Mouse (Mus musculus) spleen, postnatal 10 days (tissue): ENCODE results near the gene Id3.

Source experiments
- DNase-seq, 2 experiments: peaks; one replicate each; pipeline ENCODE4 v3.0.0; 2021 to 2022; ENCODE audit warnings: low spot score in 2 of 2

Id3 gene

GRCm38 (mm10) chr4:136177612-136178474 lies 34.5 kb downstream of the Id3 start:
- DNase-seq: peak; percentile 96 to 97

DNA sequence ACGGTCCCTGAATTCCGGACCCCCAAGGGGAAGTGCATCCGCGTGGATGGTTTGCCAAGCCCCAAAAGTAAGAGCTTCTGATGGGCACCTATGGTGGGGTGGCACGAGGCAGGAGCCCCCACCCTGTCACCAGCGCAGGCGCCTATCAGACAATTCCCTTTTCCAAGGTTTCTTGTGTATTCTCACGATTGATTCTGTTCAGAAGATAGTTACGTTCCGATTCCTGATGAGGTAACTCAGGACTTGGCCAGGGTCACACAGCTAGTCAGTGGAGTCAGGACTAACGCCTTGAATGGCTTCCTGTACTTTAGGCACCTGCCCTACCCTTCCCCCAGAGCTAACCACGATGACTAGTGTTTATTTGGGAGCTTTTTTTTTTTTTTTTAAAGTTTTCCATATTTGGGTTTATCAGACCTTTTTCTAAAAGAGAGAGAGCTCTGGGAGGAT lies 35.2 kb downstream of the Id3 start:
- DNase-seq: peak in 1 of 2 experiments; percentile 56

GRCm38 (mm10) chr4:136179456-136179855 lies 36.2 kb downstream of the Id3 start:
- no peak for DNase-seq

DNA sequence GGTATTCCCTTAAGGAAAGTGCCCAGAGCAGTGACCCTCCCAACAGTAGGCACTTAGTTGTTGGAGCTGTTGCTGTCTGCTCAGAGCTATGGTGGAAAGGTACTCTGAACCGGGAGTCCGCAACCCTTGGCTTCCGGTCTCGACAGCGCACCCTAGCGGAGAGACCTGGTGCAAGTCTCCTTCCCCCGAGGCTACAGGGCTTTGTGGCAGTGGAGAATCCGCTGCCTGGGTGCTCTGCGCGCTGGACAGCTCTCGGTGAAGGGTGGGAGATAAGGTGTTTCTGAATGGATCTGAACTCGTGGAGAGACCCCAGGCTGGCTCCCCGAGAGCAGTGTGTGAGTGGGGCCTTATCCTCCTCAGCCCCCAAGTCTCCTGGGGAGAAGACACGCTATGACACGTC lies 36.7 kb downstream of the Id3 start:
- peak; percentile 94 to 96 for DNase-seq

DNA sequence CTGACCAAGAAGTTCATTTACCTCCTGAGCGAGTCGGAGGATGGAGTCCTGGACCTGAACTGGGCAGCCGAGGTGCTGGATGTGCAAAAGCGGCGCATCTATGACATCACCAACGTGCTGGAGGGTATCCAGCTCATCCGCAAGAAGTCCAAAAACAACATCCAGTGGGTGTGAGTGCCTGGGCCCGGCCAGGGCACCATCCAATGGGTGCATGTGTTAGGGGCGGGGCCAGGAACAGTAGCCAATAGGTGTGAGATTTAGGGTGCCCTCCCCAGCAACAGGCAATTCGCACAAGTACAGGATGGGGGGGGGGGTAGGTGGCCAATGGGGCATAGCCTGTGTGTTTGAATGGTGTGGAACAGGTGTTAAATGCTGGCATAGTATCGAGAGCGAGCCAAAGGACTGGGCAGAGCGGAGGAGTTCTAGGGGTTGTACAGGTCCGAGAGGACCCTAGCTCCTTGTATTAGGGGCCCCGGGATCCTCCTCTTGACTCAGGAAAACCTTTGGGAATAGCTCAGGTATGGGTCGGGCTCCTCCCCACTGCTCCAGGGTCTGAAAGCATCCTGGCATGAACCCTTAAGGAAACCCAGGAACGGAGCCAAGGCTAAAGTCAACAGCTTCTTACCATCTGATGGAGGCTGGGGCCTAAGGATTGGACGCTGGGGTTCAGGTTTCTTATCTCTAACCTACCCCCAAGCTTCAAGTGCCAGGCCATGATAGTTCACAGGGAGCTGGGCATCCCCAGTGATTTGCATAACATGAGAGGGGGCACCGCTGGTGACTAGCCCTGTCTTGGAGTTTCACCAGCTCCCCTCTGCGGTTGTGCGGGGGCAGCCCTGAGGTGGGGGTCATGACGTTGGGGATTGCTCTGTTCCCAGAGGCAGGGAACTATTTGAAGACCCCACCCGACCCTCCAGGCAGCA lies 37.4 kb downstream of the Id3 start:
- peak; percentile 73 to 91 for DNase-seq

DNA sequence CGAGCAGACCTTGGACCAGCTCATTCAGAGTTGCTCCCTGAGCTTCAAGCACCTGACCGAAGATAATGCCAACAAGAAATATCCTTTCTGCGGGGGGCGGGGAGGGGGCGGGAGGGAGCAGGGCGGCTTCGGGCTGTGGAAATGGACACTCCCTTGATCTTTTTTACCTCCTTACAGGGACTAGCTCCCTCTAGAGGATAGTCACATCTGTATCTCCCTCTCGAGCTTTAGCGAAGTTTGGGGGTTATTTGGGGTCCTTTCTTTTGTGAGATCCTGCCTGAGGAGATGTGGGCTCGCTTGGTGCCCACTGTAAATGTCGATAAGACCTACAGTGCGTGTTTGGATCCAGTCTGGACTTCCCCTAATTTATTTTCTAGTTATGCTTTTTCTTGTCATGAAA lies 38.1 kb downstream of the Id3 start:
- no peak for DNase-seq

- DNase-seq: no peak
Measured at GRCm38 (mm10) chr4:136185375-136185774, 42.1 kb downstream of the Id3 start.

DNA sequence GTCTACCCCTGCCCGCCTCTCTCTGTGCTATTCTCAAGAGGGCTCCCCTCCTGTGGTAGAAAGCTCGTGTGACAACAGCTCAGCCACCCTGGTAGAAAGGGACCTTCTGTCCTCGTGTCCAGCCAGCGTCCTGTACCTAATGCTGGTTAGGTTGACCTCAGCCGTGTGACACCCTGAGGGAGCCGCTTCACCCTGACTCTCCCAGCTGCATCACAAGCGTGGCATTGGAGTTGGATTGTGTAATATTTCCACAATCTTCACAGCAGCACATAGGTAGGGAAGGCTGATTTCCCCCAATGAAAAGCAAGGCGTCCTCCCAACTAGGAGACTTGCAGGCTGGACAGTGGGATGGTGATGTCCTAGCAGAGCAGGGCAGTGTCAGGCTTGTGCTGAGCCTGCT lies 43.0 kb downstream of the Id3 start:
- DNase-seq: no peak

DNA sequence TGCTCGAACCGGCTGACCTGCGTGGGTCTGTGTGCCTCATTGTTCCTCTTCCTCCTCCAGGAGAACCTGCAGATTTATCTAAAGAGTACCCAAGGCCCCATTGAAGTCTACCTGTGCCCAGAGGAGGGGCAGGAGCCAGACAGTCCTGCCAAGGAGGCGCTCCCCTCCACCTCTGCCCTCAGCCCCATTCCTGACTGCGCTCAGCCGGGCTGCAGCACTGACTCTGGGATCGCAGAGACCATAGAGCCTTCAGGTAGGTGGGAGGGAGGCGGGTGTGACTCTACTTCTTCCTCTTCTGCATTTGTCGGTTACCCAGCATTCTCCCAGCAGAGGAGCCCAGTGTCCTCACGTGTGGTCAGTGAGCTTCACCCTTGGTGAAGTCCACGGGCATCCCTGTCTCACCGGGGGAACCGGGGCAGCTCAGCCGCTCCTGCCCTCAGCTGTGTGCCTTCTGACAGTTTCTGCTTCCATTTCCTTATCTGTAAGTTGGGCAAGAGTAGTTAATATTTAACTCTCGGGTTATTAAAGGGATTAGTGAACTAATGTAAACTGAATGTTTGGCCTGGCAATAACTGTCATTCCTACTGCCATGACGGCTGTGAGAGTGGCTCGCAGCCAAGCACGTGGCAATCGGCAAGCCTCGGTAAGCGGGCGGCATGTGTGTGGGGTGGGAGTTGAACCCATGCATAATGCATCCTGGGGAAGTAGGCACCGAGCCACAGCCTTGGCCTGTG lies 43.6 kb downstream of the Id3 start:
- peak in 1 of 2 experiments; percentile 21 for DNase-seq

DNA sequence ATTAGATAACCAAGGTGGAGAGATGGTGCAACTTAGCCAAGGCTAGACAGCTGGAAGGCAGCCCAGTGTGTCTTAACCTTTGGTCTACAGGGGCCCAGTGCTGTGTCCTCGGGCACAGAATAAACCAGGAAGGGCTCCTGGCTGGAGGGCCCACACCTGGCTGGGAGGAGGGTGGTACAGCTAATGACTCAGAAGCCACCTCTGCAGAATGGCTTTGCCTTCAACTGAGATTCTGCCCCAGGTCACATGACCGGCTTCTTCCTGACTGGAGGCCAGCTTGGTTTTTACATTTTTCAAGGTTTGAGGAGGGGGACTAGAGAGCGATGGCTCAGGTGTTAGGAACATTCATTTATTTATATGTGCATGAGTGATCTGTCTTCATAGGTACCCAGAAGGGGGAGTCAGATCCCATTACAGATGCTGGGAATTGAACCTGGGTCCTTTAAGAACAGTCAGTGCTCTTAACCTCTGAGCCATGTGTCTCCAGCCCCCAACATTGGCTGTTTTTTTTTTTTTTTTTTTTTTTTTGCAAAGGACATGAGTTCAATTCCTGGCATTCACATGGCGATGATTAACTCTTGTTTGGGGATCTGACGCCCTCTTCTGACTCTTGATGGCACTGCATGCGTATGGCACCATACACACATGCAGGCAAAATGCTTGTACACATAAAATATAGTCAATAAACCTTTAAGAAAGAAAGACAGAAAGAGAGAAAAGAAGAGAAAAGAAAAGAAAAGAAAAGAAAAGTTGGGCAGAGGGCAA lies 45.9 kb downstream of the Id3 start:
- peak in 1 of 2 experiments; percentile 57 for DNase-seq

GRCm38 (mm10) chr4:136189912-136190311 lies 46.6 kb downstream of the Id3 start:
- DNase-seq: peak; percentile 71 to 89

DNA sequence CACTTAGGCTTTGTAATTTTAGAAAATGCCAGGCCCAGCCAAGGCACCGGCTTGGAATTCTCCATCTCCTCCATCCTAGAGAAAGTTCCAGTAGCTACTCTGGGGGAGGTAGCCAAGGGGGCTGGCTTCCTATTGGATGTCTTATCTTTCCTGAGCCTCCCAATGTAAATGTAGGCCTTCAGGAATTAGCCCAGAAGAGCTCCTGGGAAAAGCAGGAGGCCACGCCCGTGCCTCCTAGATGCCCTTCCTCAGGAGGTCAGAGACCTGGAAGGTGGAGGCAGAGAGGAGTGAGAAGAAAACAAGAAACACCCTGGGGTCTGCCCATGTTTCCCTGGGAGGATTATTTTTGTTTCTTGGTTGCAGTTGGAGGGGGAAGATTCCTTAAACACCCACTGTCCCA lies 50.3 kb downstream of the Id3 start:
- DNase-seq: no peak

- DNase-seq: no peak
Measured at GRCm38 (mm10) chr4:136195029-136195428, 51.7 kb downstream of the Id3 start.
